Comparison of ENCODE assay signal across 14 mouse cellular contexts in genomic region chr14:74830591-74830990, GRCm38 (mm10).
A peak's percentile ranks its signal among the peaks of the same experiment; 100 is the strongest.
DNase-seq lines count a peak whose midpoint lies in the region; ATAC-seq lines count a peak whose summit lies in the region.
"Had no signal": no experiment of that assay in that cellular context is flagged by ENCODE, and none has a peak within 500 bp of the region (broad histone marks: within the 10 kb centered on the region; RNA-seq: fewer than 3 reads in every experiment).

No protein-coding gene starts in this region.

- DNase-seq in T-cell, adult 2 months (ENCODE audit: low spot score), result peak; percentile 29
- DNase-seq in thymus, postnatal 0 days (ENCODE audit: low spot score), result peak; percentile 44
- DNase-seq in thymus, postnatal 36 days, result peak; percentile 47 to 65
- DNase-seq in lung, postnatal 36 days, result no peak
- DNase-seq in embryo, embryonic 11 days, result no peak
- DNase-seq in cerebellum, adult 8-10 months, result no peak
- DNase-seq: adrenal gland, adult 2 months; adrenal gland, postnatal 25 days; cerebellum, adult 18-20 months; cerebellum, postnatal 10 days; gastrocnemius, postnatal 36 days; heart, postnatal 36 days had no signal

- ATAC-seq in inflammation-experienced regulatory T-cells, adult 6 months, result peak; percentile 36
- ATAC-seq: forebrain, embryonic 15.5 days had no signal

Comparison
In these comparisons a context has a peak if more than half of its experiments do, and no peak if none do; other contexts are left out.
1. DNase-seq: peak in T-cell, adult 2 months (single experiment), thymus, postnatal 0 days (single experiment) and thymus, postnatal 36 days (2 of 2); none in lung, postnatal 36 days (single experiment), embryo, embryonic 11 days (single experiment) and cerebellum, adult 8-10 months (single experiment).